Mouse (Mus musculus) gastrocnemius, postnatal 14 days (tissue): Measurements from ENCODE around the gene Taf3. TPM values are rescaled to one million over a fixed set of nuclear protein-coding genes. Genes with fewer than 3 reads are reported as not detected.

ENCODE experiments used
- DNase-seq: peaks from one replicate; pipeline ENCODE4 v3.0.0; 2021; ENCODE audit warnings: mixed read lengths
- intact Hi-C: fragments of 180-260 bp; cut with DNase I; formaldehyde crosslinking; loops from one replicate; pipeline ENCODE4 v1.15.1; 2025; ENCODE audit warnings: low total_unique reads
- total RNA-seq, 2 experiments: library from RNA; stranded (reverse); gene quantifications; 2 replicates each; pipeline ENCODE4 v1.2.3; 2021

Taf3 gene
- total RNA-seq, 2 experiments from 2014 or later, result 6.0 to 6.6 TPM

GRCm38 (mm10) chr2:9867092-9867825 lies 181.1 kb downstream of the Taf3 start:
- DNase-seq, result no peak

More at GRCm38 (mm10) chr2:9867092-9867825, 181.1 kb downstream of the Taf3 start:
- intact Hi-C loops, result no loop called here

Other genes starting within 250 kb of the Taf3 start
- not detected for gene 4930412O13Rik, start 167.3 kb downstream of the Taf3 start, total RNA-seq
- gene 9230102O04Rik, start 159.1 kb downstream of the Taf3 start, total RNA-seq, result not detected
- gene Gata3, start 158.6 kb downstream of the Taf3 start, total RNA-seq, result under 1 TPM; 0.31 to 0.55 TPM
- gene Atp5c1, start 31.9 kb upstream of the Taf3 start, total RNA-seq, result 100 to 1,000 TPM; 725 to 812 TPM
- gene Kin, start 32.0 kb upstream of the Taf3 start, total RNA-seq, result 1 to 10 TPM; 4.8 to 5.1 TPM
- under 1 TPM; 0.40 to 0.74 TPM for gene Itih2, start 82.8 kb upstream of the Taf3 start, total RNA-seq
- gene Itih5, start 105.0 kb upstream of the Taf3 start, total RNA-seq, result 10 to 100 TPM; 40.5 to 50.8 TPM